Comparison of ENCODE assay signal across 8 mouse cellular contexts in the genomic region with DNA sequence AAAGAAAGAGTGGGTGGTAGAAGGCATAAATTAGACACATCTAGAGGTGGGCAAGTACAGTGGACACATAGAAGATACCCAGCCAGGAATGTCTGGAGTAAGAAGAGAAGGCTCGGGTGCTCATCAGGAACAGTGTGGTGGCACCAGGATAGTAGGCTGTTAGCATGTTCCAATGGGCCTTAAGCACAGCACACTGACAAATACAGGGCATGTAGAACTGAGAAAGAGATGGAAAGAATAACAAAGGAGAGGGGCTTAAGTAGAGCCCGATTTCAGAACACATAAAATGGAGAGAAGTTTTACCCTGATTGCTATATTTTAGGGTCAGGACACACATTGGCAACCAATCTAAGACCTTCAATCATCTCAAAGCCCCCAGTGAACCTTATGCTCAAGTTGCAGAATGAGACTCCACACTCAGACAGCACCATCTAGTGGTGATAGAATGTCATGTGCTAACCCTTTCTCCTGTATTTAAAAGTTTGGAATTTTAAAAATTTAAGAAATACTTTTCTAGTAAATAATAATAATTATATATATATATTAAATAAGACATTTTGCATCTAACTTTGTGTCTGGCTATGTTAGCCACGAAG.
DNase-seq lines count a peak whose midpoint lies in the region; ATAC-seq and TF ChIP-seq lines count a peak whose summit lies in the region.
"Had no signal": no experiment of that assay in that cellular context is flagged by ENCODE, and none has a peak within 500 bp of the region (broad histone marks: within the 10 kb centered on the region; RNA-seq: fewer than 3 reads in every experiment).

No protein-coding gene starts in this region.

- no peak overlapping the region for H3K4me2 ChIP-seq in kidney, embryonic 15.5 days

- H3K9ac ChIP-seq in kidney, embryonic 15.5 days = no peak overlapping the region
- H3K9ac ChIP-seq in ES-E14 (ENCODE audit: insufficient read depth, low read depth, low read length, poor library complexity, severe bottlenecking) = no peak overlapping the region

- no peak for ATAC-seq in kidney, embryonic 15.5 days (replicated peaks; ENCODE audit: low FRiP score)
- ATAC-seq in erythroid progenitor cell, adult 5-6 weeks (replicated peaks; ENCODE audit: low FRiP score, poor library complexity, severe bottlenecking) = no peak
- no peak for ATAC-seq in megakaryocyte, adult 5-6 weeks (ENCODE audit: poor library complexity, severe bottlenecking)

- DNase-seq in kidney, postnatal 36 days = peak; percentile 22 to 30
- DNase-seq in ES-E14 (ENCODE audit: low read depth, low spot score) (peak; percentile 29), adipocyte (ENCODE audit: low spot score) (peak; percentile 69)
- peak; percentile 4 for DNase-seq in induced T-regulatory cell, adult 2 months (ENCODE audit: low read depth)
- DNase-seq: adrenal gland, postnatal 25 days had no signal

- H3K4me3 ChIP-seq in kidney, embryonic 15.5 days (replicated peaks) = no peak overlapping the region
- no peak overlapping the region for H3K4me3 ChIP-seq in ES-E14 (ENCODE audit: insufficient read depth in 1 of 2, low read depth in 1 of 2, low read length in 2 of 2, poor library complexity in 1 of 2, severe bottlenecking in 1 of 2)

- no peaks in the 10 kb centered on the region for H3K4me1 ChIP-seq in kidney, embryonic 15.5 days
- no peaks in the 10 kb centered on the region for H3K4me1 ChIP-seq in ES-E14 (ENCODE audit: control insufficient read depth in 2 of 2, insufficient read depth in 2 of 2, low read length in 2 of 2, poor library complexity in 1 of 2)

- WGBS in kidney, embryonic 15.5 days = 36% methylated on average over 3 of the region's 3 CpGs

- in situ Hi-C loops in ES-E14 (cut with MboI; ENCODE audit: low sequenced_read_pairs in 2 of 2, unreplicated experiment in 2 of 2) = loop anchor here in 1 of 2 experiments (10.0 kb wide), 1 partner anchor 1031 kb away; the partner anchor contains the start of gene Igfbp3

- H3K36me3 ChIP-seq in kidney, embryonic 15.5 days = no peaks in the 10 kb centered on the region
- no peaks in the 10 kb centered on the region for H3K36me3 ChIP-seq in ES-E14 (ENCODE audit: control insufficient read depth, insufficient read depth, low read length, poor library complexity, severe bottlenecking)

- no peaks in the 10 kb centered on the region; the same call in 1 of the 2 replicates for H3K9me3 ChIP-seq in kidney, embryonic 15.5 days (replicated peaks)
- H3K9me3 ChIP-seq in ES-E14 (ENCODE audit: control insufficient read depth, insufficient read depth, low read depth, low read length) = no peaks in the 10 kb centered on the region

- no peak overlapping the region for H3K27ac ChIP-seq in kidney, embryonic 15.5 days
- no peak overlapping the region for H3K27ac ChIP-seq in ES-E14 (ENCODE audit: insufficient read depth, low read depth, low read length, poor library complexity, severe bottlenecking)

- H3K27me3 ChIP-seq in kidney, embryonic 15.5 days = no peaks in the 10 kb centered on the region

TF ChIP-seq in ES-E14, 5 proteins besides CTCF, POLR2A, EP300 and RAD21:
- TF ChIP-seq ZNF384 (IDR thresholded peaks at IDR 0.05; ENCODE audit: low read depth, low read length) (no peak), ZC3H11A (IDR thresholded peaks at IDR 0.05; ENCODE audit: borderline replicate concordance, low read depth, low read length) (peak; percentile 87), MAFK (IDR thresholded peaks at IDR 0.05; ENCODE audit: insufficient read depth, low read depth, low read length) (no peak)

Comparison
In these comparisons a context has a peak if more than half of its experiments do, and no peak if none do; other contexts are left out.
1. DNase-seq: peak in every context shown above with its lines; median percentile 69 in adipocyte; 29 in ES-E14; 26 in kidney, postnatal 36 days; 4 in induced T-regulatory cell, adult 2 months.